ENCODE assay signal across 8 mouse cellular contexts in the genomic region with DNA sequence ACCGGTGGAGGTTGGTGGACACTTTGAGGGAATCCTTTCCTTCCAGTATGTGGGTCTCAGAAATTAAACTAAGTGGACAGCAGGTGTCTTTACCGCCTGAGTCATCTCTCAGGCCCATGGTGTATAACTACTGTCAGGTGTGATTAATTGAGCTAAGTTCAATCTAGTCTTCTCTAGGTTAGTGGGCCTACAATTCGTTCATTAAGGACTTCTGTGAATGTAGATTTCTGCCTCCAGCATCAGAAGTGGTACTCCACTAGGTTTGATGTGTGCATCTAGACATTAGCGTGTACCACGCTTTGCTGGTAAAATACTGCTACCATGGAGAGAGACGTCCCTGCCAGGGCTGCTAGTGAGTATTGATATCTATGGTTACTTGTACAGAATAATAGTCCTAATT. TPM values are rescaled to one million over a fixed set of nuclear protein-coding genes. Genes with fewer than 3 reads are reported as not detected.
DNase-seq lines count a peak whose midpoint lies in the region; ATAC-seq lines count a peak whose summit lies in the region.

No protein-coding gene starts in this region.

- H3K4me2 ChIP-seq in forebrain, embryonic 11.5 days (ENCODE audit: low read depth, low read length, severe bottlenecking): peak overlapping the region; percentile 65
- H3K4me2 ChIP-seq in liver, embryonic 12.5 days: peak overlapping the region; percentile 71

- H3K9me3 ChIP-seq in erythroblast, embryonic 14.5 days (ENCODE audit: control insufficient read depth, low read length): no peaks in the 10 kb centered on the region
- H3K9me3 ChIP-seq in forebrain, embryonic 11.5 days (ENCODE audit: control insufficient read depth, low read length): no peaks in the 10 kb centered on the region
- H3K9me3 ChIP-seq in liver, embryonic 12.5 days (replicated peaks): no peaks in the 10 kb centered on the region

- peak overlapping the region; percentile 10; the same call in 1 of the 2 replicates for H3K9ac ChIP-seq in forebrain, embryonic 11.5 days (ENCODE audit: low read length)
- H3K9ac ChIP-seq in liver, embryonic 12.5 days: peak overlapping the region; percentile 65

- 63% methylated on average over 6 of the region's 6 CpGs for WGBS in forebrain, embryonic 11.5 days
- WGBS in liver, embryonic 12.5 days (ENCODE audit: insufficient replicate concordance): 39% methylated on average over 6 of the region's 6 CpGs

- H3K4me1 ChIP-seq in erythroblast, embryonic 14.5 days (ENCODE audit: control insufficient read depth): peaks cover 15% of the 10 kb centered on the region
- H3K4me1 ChIP-seq in forebrain, embryonic 11.5 days (replicated peaks; ENCODE audit: control insufficient read depth, insufficient read depth, low read length): no peaks in the 10 kb centered on the region
- H3K4me1 ChIP-seq in liver, embryonic 12.5 days: peaks cover 16% of the 10 kb centered on the region

- peaks cover 17% of the 10 kb centered on the region for H3K36me3 ChIP-seq in erythroblast, embryonic 14.5 days (ENCODE audit: control insufficient read depth)
- no peaks in the 10 kb centered on the region for H3K36me3 ChIP-seq in forebrain, embryonic 11.5 days (ENCODE audit: control insufficient read depth, insufficient read depth, low read length)
- H3K36me3 ChIP-seq in liver, embryonic 12.5 days: peaks cover 27% of the 10 kb centered on the region

- H3K4me3 ChIP-seq in erythroblast, embryonic 14.5 days (replicated peaks): peak overlapping the region; percentile 92
- peak overlapping the region; percentile 55 for H3K4me3 ChIP-seq in forebrain, embryonic 11.5 days (ENCODE audit: low read depth, low read length)
- peak overlapping the region; percentile 67 for H3K4me3 ChIP-seq in liver, embryonic 12.5 days

- no peak overlapping the region for H3K27ac ChIP-seq in forebrain, embryonic 11.5 days (ENCODE audit: low read depth, low read length)
- peak overlapping the region; percentile 76; the same call in 1 of the 2 replicates for H3K27ac ChIP-seq in liver, embryonic 12.5 days

- peak; percentile 29 for DNase-seq in 416B (ENCODE audit: low read depth)
- DNase-seq in forebrain, embryonic 11.5 days (ENCODE audit: low spot score): no peak
- no peak for DNase-seq in embryo, embryonic 10 days (ENCODE audit: low spot score)
- no peak for DNase-seq in right cerebral cortex, postnatal 14 days
- DNase-seq in layer of hippocampus, postnatal 14 days (ENCODE audit: low spot score in 2 of 2): no peak

- H3K27me3 ChIP-seq in erythroblast, embryonic 14.5 days (ENCODE audit: control insufficient read depth): no peaks in the 10 kb centered on the region
- H3K27me3 ChIP-seq in forebrain, embryonic 11.5 days (ENCODE audit: control insufficient read depth, insufficient read depth, low read length): no peaks in the 10 kb centered on the region
- no peaks in the 10 kb centered on the region for H3K27me3 ChIP-seq in liver, embryonic 12.5 days (replicated peaks)

- no peak for ATAC-seq in erythroblast, adult 5-6 weeks (replicated peaks; ENCODE audit: low FRiP score, poor library complexity, severe bottlenecking)
- 0 out of 2 replicates have a peak, but pooled peaks have one; percentile 14 for ATAC-seq in forebrain, embryonic 11.5 days (replicated peaks; ENCODE audit: low FRiP score)
- no peak for ATAC-seq in liver, embryonic 12.5 days

RNA-seq across cellular contexts. Expression of a gene that starts 1.0 kb away (rescaled TPM):
- polyA plus RNA-seq in erythroblast, embryonic 14.5 days (2012): 0.15 and 0.16 TPM in 2 replicates
- total RNA-seq in erythroblast, adult 5-6 weeks (2015; ENCODE audit: low replicate concordance): 2.5 and 10.2 TPM in 2 replicates
- 8.6 and 12.8 TPM in 2 replicates for total RNA-seq in erythroblast, adult 5-6 weeks (2017; ENCODE audit: low replicate concordance)
- 30.7 and 31.1 TPM in 2 replicates for polyA plus RNA-seq in forebrain, embryonic 11.5 days (2014; fragmentation: Nextera tagmentation; extraction: Ambion mirVana)
- polyA plus RNA-seq in liver, embryonic 12.5 days (2016; fragmentation: Nextera tagmentation; extraction: Ambion mirVana): 28.8 and 29.7 TPM in 2 replicates
- total RNA-seq in layer of hippocampus, postnatal 14 days (2021): 10 to 100 TPM; 10.1 to 12.9 TPM

Comparison
In these comparisons a context has a peak if more than half of its experiments do, and no peak if none do; other contexts are left out.
1. RNA of a gene that starts 1.0 kb away (polyA plus RNA-seq): 30.7 to 31.1 TPM in forebrain, embryonic 11.5 days and 28.8 to 29.7 TPM in liver, embryonic 12.5 days; 0.15 to 0.16 TPM in erythroblast, embryonic 14.5 days; every median in the first group is over 10 times any median in the second.
2. Peak in every context shown above with its lines, with median percentiles within 50 percentile points of each other: H3K4me3 ChIP-seq.